Mouse (Mus musculus) thymus, postnatal 25 days (tissue): ENCODE measurements around the gene Stxbp5.
A peak's percentile ranks its signal among the peaks of the same experiment; 100 is the strongest.
"Not testable (repeated sequence)": the region's sequence is repeated elsewhere in the genome, so short reads cannot be mapped to it uniquely, and the experiment has no call there.

Experiments used
- DNase-seq: peaks from one replicate; pipeline ENCODE4 v3.0.0; 2022

Stxbp5 gene

DNA sequence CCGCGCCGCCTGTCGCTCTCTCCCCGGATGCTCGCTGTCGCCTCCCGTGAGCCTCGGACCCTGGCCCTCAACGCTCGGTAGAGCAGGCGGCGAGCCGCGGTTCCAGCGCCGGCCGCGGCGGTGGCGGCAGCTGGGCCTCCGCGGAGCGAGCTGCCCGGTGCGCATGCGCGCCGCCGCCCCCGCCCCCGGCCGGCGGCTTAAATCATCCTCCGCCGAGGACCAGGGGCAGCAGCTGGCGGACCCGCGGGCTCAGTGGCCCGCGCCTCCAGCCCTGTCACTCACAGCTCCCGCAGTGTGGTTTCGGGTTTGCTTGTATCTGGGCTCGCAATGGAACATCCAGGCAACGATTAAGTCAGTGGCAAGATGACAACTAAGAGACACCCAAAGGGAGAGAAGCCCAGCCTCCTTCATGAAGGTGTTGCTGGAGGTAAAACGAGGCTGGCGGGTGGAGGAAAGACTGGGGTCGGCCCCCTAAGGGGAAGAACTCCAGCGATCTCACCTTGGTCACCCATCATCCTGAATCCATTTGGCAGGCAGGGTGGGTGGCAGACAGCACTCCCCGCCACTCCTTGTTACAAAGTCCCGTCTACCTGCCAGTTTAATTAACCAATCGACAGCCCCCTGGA, at the start of gene Stxbp5:
TSS of gene Stxbp5 (minus strand) at position 9 of the 626 bp plus-strand sequence.
- DNase-seq, result peak; percentile 82

DNA sequence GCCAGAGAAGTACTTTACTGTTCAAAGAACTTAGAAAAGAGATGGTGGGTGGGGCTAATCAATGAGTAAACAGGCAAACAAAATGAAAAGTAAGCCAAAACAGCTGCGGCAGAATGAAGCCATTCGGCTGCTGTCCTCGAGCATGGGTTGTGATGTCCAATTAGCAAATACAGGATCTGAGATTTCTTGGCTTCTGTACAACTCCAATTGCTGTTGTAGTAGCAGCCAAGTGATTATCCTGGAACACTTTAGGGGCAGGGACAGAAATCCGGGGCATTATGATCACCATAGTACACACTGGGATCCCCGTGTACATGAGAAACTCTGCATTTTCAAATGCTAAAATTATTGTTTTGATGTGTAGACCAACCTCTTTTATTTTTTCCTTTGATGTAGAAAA, 11.5 kb upstream of the Stxbp5 start:
- no peak for DNase-seq

DNA sequence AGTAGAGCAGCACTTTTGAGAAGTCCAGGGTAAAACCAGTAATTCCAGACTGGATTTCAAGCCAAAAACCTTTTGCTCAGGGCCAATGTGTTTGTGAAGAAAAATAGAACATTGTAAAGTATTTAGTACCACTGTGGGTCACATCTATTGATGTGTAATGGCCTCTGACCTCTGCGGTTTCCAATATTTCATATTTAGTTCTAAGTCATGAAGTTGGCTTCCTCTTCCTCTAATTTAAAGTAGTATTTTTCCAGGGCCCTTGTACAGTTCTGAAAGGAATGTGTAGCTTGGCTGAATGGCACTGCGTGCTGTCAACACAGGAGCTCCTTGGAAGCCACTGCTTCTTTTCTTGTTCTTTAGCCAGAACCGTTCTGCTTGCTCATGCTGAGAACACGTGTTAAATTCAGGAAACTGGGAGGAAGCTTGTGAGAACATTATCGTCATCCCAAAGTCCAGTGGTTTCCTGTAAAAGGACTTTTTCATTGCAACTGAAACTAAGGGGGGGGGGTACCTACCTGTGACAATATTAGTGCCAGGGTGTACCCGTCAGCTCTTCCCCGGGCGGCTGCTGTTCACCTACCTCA, 7.1 kb upstream of the Stxbp5 start:
- DNase-seq, result no peak

DNA sequence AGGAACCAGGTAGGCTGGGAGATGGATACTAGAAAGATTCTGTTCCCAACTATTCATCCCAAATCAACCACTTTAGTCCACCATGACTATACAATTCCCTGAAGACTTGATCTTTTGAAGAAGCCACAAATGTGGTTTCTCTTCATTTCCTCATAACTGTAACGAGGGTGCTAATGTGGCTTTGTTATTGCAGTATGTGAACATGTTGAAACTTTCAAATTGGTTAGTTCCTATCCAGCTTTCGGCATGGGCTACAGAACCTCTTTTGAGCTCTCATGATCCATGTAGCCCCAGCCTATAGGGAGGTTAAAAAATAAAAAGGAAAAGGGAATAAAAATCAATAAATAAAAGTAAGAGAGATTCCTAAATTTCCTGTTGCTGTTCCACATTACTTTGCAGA, 6.6 kb upstream of the Stxbp5 start:
- no peak for DNase-seq

DNA sequence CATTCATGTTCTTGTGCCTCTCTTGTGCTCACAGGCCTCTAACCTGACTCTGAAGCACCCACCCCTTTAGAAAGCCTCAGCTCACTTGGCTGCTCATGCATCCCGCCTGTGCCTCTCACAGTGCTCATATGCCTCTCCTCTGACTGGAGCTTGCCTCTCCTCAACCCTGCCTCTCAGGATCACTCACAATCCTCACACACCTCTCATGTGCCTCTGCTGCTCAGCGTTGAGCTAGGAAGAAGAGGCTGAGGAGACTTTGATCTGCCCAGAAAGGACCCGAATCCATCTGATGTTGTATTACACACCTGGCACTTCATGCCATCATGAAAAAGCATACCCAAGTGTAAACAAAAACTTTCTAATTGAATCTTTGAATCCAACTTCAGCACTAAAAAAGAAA, 5.3 kb upstream of the Stxbp5 start:
- DNase-seq, result no peak

DNA sequence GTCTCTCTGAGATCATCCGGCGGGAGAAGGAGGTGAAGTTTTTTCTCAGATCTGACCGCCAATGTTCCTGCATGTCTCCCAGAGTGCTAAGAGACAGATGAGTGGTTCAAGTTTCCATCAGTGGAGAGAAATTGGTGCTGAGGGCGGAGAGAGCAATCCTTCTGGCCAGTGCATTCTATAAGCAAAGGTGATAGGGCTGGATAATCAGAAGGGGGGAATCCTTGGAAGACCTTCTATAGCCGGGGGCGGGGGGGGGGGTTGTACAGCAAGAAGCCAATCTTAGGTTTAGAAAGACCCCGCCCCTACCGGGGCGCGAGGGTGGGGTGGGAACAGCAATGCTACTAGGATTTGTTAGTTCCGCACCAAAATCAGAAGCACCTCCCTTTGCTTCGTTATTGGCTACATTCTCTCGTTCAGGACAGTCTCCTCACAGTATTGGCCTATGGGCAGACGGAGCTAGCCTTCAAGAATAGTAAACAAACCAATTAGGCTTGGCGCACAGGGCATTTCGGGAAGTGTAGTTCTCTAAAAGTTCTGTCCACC, 889 bp upstream of the Stxbp5 start:
- DNase-seq, result peak; percentile 81

DNA sequence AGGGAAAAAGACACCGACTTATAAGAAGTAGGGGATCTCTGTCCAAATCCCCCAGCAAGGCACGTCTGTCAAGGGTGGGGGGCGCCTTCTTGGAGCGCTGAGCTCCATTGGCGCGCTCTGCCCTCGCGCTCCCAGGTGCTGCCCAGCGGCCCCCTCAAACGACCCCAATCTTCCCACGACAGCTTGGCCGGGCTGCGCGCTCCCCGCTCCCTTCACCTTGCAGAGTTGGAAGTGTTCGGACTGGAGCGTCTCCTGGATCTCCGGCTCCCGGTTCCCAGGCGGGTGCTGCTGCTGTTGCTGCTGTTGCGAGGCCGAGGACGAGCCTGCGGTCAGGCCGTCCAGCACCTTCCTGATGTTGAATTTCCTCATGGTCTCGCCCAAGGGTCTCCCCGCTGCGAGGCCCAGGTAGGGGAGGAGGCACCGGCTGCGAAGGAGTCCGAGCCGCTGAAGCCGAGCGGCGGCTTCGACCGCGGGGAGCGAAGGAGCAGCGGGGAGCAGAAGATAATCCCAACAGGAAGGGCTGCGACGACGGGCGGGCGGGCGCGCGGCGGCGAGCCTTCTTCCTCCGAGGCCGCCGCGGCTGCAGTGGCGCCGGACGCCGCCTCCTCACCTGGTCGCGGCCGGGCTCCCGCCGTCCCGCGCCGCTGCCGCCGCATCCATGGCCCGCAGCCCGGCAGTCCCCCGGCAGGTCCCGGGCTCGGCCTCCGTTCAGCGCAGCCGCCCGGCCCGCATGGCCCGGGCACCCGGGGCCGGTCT, 386 bp downstream of the Stxbp5 start:
- DNase-seq, result no peak

DNA sequence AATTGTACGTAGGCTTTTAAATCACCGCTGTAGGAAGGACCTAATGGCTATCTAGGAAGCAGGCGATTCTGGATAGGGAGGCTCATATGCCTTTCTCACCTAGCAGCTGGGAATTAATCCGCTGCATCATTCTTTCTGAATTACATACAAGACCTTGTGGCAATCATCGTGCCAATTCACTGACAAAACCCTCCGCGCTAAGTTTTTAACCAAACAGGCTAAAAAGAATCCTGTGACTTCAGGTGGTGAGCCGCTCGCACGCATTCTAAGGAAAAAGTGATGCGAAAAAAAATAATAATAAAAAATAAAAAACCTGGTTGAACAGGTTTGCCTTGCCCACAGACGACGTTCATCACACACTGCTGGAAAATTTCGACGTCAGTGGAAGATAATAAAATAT, 1.1 kb downstream of the Stxbp5 start:
- DNase-seq, result peak; percentile 9

DNA sequence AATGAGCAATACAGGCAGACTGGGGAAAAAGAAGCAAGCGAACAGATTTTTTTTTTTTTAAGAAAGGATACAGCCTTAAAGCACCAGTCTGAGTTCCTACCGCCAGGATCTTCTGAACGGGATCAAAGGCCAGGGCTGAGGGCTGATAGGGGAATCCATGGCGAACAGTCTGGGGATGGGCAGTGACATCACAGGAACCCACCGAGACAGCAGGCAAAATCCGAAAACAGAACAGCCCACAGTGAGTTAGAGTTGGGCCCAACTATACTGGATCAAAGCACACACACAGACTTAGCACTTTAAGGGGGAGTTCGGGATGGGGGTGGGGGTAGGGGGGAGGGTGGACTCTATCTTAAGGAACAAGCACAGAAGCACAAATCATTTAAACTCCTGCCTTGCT, 1.8 kb downstream of the Stxbp5 start:
- DNase-seq, result no peak

DNA sequence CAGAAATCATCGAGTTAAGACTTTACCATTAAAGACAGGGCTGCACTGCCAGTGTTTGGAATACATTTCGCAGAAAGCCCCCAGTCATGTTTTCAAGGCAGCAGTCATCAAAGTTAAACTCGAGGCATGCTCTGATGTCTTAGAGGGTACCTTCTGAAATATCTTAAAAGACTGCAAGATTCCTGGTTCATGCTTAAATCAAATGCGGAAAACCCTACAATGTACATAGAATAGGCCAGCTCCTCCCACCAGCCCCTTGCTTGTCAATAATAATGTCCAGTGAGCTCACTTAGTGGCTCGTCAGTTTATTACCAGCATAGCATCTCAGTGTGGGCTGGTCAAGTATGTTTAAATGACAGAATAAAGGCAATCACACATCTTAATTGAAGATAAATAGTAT, 3.0 kb downstream of the Stxbp5 start:
- no peak for DNase-seq

DNA sequence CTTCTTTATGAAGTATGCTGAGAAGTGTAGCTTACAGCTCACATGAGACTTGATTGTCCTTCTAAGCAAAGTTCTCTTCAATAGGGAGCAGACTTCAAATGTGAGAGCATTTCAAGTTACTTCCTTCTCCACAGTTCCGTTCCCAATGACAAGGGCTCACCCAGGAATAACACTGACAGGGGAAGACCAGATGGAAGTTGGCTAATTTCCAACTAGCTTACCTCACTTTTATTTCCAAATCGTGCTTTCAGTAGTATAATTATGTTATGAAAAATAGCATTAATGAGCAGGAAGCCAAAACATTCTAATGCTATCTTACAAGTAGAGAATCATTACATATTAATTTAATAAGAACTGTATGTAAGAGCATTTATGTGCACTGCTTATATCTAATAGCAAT, 7.3 kb downstream of the Stxbp5 start:
- DNase-seq, result no peak

DNA sequence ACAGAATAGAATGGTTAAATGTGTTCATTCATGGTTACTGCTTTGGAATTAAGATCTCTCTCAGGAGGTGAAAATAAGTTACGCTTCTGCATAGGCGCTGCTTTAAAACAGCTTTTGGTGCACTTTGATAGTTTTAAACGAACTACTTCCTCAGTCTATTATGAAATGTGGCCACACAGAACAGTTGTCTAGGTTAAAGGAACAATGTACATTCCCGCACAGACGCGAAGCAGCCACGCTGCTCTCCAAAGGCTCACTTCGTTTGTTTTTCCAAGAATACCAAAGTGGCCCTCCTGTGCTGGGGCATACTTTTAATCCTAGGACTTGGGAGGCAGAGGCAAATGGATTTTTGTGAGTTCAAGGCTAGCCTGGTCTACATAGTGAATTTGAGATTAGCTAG, 11.2 kb downstream of the Stxbp5 start:
- no peak for DNase-seq

DNA sequence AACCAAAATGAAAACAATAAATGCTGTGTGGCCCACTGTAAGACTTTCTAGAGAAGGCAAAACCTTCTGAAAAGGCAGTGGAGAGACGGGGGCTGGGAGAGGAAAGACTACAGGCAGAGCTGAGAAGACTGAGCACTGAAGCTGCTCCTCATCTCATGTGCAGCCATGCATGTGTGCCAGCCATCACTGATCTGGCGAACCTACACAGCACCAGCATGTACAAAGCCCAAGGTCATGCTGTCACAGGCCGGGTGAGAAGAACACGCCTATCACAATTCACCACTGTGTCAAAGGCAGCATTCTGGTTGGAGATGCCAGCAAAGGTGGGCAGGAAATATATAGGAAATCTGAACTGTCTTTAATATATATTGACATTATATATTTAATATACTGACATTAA, 12.2 kb downstream of the Stxbp5 start:
- DNase-seq, result no peak

DNA sequence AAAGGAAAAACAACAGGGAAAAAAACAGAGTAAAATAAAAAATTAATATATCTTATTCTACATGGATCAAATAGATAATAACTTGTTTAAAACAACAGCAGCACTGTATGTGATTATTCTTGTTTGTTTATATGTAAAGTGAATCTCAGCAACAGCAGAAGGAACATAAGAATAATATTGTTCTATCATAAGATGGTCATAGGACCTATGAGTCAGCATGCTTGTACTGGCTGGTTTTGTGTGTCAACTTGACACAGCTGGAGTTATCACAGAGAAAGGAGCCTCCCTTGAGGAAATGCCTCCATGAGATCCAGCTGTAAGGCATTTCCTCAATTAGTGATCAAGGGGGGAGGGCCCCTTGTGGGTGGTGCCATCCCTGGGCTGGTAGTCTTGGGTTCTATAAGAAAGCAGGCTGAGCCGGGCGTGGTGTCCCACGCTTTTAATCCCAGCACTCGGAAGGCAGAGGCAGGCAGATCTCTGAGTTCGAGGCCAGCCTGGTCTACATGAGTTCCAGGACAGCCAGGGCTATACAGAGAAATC, 19.0 kb downstream of the Stxbp5 start:
- DNase-seq, result not testable (repeated sequence)

DNA sequence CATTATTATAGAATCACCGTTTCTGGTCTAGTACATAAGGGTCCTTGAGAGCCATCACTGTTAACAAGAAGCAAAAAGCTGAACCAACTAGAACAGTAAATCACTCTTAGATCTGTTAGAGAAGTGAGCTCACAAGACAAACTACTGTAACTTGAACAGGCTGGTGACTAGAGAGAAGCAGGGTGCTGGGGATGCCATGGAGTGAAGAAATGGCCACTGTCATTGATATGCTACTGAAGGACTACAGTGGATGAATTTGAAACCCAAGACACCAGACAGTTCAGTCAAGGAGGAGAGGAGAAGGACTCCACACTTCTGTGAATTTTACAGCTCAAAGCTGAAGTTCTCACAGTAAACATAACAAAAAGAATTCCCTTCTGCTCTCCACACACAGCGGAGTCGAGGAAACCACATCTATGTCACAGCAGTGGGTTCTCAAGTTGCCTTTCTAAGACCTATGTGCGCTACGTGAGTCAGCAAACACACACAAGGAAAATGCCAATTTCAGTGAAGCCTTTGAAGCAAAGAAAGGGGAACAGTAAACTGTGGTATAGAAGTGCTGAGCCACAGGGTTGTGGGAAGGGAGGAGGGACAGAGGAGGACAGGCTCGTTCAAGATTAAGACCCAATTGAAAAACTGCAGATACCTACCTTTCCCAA, 20.7 kb downstream of the Stxbp5 start:
- peak; percentile 8 for DNase-seq

DNA sequence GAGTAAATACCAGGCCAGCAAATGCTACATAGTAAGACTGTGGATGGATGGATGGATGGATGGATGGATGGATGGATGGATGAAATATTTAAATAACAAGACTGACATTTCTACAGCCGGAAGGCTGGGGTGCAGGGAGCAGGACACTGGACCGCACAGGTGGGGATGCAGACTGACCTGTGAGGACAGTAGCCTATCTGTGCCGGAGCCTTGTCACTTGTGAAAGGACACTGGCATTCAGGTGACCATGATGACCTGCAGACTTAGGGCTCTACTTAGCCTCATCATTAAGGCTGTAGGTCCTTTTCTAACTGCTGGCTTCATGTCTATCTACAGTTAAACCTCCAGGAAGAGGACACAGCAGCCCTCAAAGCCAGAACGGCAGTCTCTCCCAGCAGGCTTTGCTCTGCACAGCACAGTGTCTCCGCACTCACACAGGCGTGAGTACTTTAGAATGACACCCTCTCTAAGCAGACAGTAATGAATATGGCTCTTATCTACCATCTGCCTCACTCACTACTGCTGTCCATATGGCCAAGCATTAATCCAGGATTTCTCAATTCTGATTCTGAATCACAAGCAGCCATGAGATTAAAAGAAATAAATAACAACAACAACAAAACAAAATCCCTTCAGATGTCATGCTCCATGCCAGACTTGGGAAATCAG, 21.9 kb downstream of the Stxbp5 start:
- no peak for DNase-seq

DNA sequence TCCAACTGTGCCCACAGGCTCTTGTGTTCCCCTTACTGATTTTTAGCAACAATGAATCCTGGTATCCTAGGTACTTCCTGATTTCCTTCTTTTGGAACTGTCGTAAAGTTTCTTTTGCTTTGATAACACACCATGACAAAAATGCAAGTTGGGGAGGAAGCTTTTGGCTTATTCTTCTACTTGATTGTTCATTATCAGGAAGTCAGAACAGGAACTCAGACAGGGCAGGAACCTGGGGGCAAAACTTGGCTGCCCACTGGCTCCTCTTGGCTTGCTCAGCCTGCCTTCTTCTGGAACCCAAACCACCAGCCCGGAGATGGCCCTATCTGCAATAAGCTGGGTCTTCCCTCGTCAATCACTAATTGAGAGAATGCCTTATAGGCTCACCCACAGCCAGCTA, 25.0 kb downstream of the Stxbp5 start:
- DNase-seq, result no peak

DNA sequence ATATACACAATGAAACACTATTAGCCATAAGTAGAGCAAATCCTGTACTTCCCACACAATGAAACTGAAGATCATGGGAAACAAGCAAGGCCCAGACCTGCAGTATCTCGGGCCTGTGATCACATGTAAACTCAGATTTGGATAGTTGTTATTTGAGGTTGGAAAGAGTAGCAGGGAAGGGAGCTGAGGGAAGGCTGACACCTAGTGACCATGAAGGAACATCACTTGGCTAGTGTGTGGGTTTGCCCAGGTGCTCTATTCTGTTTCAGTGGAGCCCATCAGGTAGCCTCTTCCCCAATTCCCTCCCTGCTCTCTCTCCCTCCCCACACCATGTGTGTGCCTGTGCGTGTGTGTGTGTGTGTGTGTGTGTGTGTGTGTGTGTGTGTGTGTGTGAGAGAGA, 28.7 kb downstream of the Stxbp5 start:
- no peak for DNase-seq

DNA sequence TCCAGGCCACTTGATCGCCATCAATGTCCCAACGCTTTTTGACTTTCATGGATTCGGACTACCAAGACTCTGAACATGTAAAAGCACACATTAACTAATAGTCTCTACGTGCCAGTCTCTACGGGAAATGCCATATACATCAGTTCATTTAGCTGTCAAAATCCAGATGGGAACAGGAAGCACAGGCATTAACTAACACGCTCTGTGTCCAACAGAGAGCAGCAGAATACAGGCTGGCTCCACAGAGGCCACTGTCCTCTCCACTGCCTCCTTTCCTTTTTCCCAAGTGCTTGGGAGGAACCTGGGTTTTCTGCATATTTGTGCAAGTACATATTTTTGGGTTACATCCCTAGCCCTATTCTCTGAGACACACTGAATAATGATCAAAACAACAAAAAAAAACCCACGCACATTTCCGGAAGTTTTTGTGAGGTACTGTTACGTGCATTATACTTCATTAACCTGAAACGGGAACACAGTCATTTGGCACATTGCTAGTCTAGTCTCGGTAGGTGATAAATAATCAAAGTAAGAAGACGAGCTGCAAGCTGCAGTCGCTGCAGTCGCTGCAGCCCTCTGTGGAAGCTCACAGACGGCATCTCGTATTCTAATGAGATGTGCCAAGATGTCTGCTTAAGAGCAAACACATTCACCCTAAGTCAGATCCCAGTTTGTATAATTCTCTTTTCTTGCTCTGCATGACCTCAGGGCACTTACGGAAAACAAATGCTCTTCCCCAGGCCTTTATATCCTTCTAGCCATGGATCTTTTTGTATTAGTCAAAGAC, 33.9 kb downstream of the Stxbp5 start:
- DNase-seq, result no peak

DNA sequence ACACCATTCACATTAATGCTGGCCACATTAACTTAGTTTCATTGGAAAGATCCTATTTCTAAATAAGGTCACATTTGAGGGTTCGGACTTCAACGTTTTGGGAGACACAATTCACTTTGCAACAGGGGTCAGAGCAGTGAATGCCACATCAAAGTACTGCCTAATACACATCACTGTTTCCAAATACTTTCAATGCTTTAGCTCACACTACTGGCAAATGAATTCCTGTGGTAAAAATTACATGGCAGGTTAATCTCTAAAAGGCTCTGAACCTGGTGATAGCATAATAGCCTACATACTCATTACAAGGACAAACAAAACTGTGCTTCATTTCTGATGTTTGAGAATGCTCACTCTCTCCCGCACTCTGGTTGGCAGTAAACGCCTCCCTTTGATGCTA, 40.9 kb downstream of the Stxbp5 start:
- no peak for DNase-seq

DNA sequence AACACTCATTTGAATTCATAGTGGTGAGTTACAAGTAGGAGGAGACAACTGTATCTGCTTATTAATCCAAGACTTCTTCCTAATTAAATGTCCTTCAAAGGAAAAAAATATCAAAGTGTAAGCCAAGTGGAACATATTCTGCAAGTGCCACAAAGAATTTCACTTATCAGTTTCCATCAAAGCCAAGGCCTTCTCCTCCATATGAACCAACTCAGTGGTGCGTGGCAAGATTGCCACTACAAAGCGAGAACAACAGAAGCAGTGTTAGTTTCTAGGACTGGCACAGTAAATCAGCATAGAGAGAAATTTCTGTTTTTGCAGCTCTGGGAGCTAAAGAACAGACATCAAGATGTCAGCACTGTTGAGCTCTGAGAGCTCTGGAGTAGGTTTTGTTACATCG, 41.4 kb downstream of the Stxbp5 start:
- no peak for DNase-seq

DNA sequence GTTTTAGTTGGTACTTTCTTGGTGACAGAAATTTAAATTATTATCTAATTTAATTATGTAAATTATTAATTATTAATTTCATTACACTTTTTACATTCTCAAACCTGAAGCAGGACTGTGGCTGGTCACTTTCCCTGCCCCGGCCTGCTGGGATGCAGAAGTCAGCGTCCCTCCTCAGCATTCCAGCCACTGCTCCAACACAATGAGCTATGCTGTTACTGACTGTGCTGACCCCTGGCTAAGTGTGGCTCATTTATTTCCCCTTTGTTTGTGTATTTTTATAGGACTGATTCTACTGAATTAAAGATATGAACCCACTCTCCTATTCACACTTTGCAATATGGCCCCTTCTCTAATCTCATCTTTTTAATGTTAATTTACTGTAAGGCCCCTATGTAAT, 43.0 kb downstream of the Stxbp5 start:
- no peak for DNase-seq
